Mouse (Mus musculus) embryo, embryonic 10 days (tissue): ENCODE measurements around the gene Dnah14.

ENCODE experiments used
- DNase-seq: peaks from one replicate; pipeline ENCODE4 v3.0.0-alpha.2; 2015; ENCODE audit warnings: low spot score

The Dnah14 gene

GRCm38 (mm10) chr1:181789952-181790351 lies 213.6 kb downstream of the Dnah14 start:
- no peak for DNase-seq

DNA sequence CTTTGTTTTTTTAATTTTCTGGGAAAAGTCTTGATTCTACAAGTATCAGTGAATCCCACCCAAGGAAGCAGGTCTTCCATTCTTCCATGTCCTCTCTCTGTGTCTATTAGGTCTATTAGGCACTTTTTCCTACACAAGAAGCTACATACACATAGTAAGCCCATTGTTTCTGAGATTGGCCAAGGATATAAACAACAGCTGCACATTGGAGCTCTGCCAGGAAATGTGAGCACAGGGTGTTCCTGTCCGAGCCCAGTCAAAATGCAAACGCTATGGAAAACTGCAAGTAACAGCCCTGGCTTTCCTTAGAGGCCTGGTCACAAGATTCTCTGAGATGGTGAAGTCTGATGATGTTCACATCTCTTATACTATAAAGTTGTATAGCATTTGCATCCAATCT lies 217.2 kb downstream of the Dnah14 start:
- DNase-seq = no peak

GRCm38 (mm10) chr1:181799911-181800310 lies 223.6 kb downstream of the Dnah14 start:
- no peak for DNase-seq

DNA sequence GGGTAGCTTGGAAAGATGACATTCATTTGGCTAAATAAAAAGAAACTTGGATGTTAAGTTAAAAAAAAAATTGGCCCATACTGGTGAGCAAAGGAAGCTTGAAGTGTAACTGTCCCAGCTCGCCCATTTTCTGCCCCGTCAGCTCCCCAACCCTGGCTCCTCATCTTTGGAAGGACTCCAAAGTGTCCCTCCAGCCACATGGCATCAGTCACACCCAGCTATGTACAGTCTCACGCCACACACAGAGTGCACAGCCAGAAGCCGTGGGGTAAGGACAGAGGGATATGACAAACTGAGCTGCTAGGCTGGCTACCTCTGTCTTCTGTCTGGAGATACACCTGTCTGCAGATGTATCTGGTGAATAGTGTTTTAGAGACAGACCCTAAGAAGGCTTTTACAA lies 224.3 kb downstream of the Dnah14 start:
- no peak for DNase-seq

DNA sequence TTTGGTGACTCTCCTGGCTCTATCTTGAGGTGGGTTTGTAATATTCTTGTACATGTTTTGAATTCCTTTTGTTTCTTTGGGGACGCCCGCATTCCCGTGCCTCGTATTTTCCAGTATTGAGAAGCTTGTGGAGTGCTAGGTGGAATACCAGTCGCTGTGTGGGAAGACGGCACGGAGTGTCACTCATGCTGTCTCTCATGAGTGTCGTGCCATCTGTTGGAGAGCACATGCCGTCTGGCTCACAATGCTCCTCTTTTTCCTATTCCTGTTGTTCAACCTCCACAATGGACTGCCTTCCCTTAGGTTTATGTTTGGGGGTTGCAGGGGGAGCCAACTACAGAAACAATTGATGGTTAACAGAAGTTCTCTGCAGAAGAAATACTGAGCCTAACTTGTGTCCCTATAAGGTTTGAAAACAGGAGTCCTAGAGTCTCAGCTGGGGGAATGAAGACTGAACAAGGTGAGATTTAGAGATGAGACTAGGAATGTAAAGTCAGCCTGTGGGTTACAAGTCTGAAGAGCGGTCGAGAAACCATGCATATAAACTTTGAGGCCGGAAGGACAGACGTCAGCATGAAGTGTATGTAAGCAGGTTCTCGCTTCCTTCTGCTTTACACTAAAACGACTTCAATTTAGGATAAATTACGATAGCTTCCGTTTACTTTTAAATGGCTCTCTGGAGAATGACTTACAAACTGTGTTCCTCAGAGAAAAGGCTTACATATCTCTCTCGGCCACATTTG lies 235.3 kb downstream of the Dnah14 start:
- DNase-seq = no peak

- DNase-seq = no peak
These were observed 250.4 kb downstream of the Dnah14 start for GRCm38 (mm10) chr1:181826716-181827115.

- no peak for DNase-seq
These were observed 252.0 kb downstream of the Dnah14 start for GRCm38 (mm10) chr1:181828365-181828764.

- DNase-seq = no peak
These were observed 256.4 kb downstream of the Dnah14 start for GRCm38 (mm10) chr1:181832720-181833119.

DNA sequence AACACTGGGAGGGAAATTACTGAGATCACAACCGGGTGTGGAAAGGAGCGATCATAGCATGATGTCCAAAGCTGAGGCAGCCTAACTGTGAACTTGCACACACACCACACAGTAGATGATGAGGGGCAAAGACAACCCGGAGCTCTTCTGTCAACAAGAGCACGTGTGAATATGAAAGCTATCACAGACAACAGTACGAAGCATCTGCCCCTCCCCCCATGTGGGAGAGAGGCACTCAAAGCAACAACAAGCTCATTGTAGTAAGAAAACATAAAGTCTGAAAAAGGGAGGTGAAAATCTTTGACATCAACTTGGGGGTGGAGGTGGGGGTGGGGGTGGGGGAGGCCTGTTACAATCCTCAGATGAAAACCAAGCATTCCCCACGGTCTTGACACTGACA lies 256.8 kb downstream of the Dnah14 start:
- DNase-seq = no peak

GRCm38 (mm10) chr1:181838111-181838510 lies 261.8 kb downstream of the Dnah14 start:
- DNase-seq = no peak

DNA sequence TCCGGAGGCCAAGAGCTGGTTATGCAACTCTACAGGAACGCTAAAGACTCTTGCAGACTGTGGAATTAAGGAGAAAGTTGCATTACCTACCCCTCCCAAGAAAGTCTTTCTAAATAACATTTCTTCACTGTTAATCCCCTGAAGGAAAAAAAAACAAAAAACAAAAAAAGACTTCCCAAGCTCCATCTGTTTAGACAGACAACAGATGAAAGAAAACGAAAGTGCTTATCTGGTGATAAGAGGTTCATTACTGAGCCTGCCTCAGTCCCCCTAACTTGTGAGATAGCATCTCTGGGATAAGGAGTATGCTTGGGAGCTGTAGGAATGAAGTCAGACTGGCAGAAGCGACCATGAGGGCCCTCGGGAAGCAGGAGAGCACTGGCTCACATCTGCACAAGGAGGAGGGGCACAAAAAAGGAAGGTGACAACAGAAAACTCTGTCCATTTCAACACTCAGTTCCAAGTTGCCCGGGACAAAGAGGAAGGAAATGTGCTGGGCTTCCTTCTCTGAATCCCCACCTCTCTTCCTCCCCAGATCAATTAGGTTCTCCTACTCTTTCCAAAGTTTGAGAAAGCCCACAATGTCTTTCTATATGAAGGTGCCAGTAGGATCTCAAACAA lies 263.5 kb downstream of the Dnah14 start:
- DNase-seq = no peak

GRCm38 (mm10) chr1:181841396-181841795 lies 265.0 kb downstream of the Dnah14 start:
- DNase-seq = no peak

DNA sequence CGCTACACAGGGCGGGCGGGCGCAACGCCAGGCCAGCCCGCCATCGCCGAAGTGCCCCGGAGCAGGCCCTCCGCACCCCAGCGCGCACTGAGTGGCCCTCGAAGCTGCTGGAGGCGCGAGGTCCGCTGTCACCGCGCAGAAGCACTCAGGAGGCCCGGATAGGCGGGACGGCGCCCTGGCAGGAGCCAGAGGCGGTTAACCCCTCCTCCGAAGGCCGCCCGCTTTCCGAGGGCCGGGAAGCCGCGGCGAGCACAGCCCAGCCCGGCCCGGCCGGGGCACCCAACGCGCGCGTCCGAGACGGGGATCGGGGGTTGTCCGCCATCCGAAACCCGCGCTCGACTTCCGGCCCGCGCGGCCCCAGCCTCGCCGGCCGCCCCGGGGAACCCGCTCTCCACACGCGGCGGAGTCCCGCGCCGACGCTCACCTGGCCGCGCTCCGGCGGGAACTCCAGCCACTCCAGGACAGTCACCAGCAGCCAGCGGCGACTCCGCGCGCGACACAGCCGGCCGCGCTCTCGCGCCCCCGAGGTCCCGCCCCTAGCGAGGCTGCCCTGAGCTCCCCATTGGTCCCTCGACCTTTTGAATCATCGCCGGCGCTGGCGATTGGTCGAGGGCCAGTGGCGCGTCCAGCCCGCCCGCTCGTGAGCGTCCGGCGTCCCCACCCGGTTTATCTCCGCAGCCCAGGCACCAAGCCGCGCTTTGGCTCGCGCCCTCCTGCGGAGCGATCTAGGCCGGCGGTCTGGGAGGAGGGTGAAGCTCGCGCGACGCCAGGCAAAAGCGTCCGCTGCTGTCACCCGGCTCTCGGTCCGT lies 265.7 kb downstream of the Dnah14 start:
- DNase-seq = peak; percentile 97

DNA sequence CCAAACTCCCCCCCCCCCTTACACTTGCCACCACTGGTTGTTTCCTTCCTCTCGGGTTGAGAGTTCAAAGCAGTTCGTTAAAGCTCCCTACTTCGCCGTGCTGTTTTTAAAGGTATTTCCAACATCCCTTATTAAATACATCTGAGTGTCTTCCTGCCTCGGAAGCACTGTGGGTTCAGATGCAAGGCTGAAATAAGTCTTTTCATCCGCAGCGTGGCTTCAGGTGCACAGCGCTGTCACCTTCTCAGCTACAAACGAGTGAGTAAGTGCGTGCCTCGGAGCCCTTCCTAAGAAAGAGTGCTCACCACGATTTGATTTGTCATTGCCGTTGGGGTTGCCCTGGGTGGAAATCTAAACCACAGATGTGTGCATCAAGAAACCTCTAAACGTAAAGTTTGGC lies 266.4 kb downstream of the Dnah14 start, which contains the start of gene Lbr:
Gene Lbr, minus strand, starts transcription at position 266 of the 400 bp plus-strand sequence.
- DNase-seq = peak; percentile 33

DNA sequence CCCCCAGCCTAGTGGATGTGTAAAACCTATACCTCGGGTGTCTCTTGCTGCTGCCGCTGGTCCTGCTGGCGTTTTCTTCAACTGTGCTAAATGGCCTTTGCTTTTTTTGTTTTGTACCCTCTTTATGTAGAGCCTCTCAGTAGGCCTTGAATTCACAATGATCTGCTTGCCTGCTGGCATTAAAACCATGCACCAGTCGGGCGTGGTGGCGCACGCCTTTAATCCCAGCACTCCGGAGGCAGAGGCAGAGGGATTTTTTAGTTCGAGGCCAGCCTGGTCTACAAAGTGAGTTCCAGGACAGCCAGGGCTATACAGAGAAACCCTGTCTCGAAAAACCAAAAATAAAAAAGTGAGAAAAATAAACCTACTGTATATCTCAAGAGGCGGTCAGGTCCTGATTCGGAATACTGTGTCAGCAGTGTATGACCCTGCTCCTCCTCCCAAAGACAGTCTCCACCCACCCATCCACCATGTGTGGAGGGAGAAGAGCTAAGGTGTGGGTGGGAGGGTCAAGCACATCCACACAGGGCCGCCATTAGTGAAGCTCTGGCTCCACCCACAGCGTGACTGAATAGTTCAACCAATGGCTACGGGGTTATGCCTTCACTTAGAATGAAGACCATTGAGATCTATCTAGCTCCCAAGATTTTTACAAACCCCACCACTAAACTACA lies 268.7 kb downstream of the Dnah14 start:
- no peak for DNase-seq

- no peak for DNase-seq
These were observed 269.4 kb downstream of the Dnah14 start for GRCm38 (mm10) chr1:181845767-181846166.

DNA sequence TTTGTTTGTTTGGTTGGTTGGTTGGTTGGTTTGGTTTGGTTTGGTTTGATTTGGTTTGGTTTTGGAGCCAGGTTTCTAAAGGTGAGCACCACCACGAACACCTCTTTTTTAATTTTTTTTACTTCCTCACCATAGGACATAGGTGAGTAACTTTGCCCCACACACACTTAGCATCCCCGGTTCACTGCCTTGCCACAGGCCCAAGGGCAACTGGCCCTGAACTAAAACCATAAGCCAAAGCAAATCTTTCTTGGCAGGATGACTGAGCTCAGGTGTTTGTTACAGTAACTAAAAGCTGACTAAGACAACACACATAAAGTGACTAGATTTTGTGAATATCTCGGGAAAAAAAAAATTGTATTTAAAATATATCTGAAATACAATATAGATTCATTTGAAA lies 271.0 kb downstream of the Dnah14 start:
- no peak for DNase-seq

GRCm38 (mm10) chr1:181848210-181848609 lies 271.9 kb downstream of the Dnah14 start:
- DNase-seq = no peak

- no peak for DNase-seq
These were observed 274.1 kb downstream of the Dnah14 start for GRCm38 (mm10) chr1:181850441-181850840.

DNA sequence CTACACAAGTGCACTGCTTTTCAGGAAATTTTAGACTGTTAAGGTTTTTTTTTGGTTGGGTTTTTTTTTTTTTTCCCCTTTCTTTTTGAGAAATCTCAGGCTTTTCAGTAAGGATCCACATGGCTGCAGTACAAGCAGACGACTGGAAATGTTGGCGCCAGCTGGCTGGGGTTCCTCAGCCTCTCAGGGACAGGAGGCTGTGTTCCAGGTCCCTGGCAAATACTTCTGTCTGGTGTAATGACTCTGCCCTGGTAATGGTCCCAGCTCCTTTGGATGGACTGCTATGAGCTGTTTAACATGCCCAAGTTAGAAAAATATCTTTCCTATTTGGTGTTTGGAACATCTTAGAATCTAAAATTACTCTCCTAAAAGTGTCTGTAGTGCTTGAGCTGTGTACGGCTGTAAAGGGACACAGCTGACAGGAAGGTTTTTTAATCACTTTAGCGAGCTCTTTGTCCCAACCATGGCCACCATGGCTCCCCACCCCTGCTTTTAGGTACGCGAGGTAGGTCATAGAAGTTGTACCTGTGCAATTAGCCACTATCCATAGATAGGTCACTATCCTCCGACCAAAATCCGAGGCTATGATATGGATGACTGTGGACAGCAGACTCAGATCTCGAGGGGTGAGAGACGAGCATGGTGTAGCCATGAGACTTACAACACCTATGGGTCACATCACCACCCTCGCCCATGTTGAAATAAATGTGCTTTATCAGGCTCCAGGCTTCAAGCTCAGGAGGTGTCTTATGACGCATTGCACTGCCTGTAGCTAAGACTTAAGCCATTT lies 275.4 kb downstream of the Dnah14 start:
- no peak for DNase-seq

DNA sequence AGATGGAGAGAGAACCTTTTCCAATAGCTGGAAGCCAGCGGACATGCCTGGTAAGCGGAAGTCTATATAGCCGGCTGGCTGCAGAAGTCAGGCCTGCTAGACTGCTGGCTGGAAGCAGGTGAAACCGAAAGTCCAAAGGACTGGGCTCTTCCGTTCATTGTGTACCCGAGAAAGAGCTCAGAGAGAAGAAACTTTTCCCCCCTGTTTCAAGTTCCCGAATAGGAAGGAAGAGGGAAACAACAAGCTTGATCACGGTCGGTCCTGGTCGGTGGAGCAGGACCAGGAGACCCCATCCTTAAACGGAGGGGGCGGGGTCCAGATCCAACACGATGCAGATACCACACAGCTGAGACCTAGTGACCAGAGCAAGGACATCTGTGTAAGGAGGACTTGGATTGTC lies 276.1 kb downstream of the Dnah14 start:
- DNase-seq = no peak
